ENCODE assay signal across 23 mouse cellular contexts in genomic region chr6:53859106-53859505, GRCm38 (mm10). TPM values are rescaled to one million over a fixed set of nuclear protein-coding genes. Genes with fewer than 3 reads are reported as not detected.
A peak's percentile ranks its signal among the peaks of the same experiment; 100 is the strongest.
DNase-seq lines count a peak whose midpoint lies in the region; ATAC-seq lines count a peak whose summit lies in the region.
"Had no signal": no experiment of that assay in that cellular context is flagged by ENCODE, and none has a peak within 500 bp of the region (broad histone marks: within the 10 kb centered on the region; RNA-seq: fewer than 3 reads in every experiment).

No protein-coding gene starts in this region.

- no peaks in the 10 kb centered on the region for H3K27me3 ChIP-seq in heart, embryonic 12.5 days (replicated peaks)
- H3K27me3 ChIP-seq: forebrain, embryonic 12.5 days; kidney, embryonic 15.5 days; Patski had no signal

- no peaks in the 10 kb centered on the region for H3K9me3 ChIP-seq in heart, embryonic 12.5 days (replicated peaks)
- H3K9me3 ChIP-seq: forebrain, embryonic 12.5 days; kidney, embryonic 15.5 days; limb, embryonic 10.5 days; megakaryocyte, embryonic 14.5 days had no signal

- WGBS in heart, embryonic 12.5 days = 43% methylated on average over 1 of the region's 1 CpGs

- H3K4me3 ChIP-seq in heart, embryonic 12.5 days = no peak overlapping the region
- H3K4me3 ChIP-seq: forebrain, embryonic 12.5 days; kidney, embryonic 15.5 days; left cerebral cortex, adult 2 months; limb, embryonic 10.5 days; megakaryocyte, embryonic 14.5 days had no signal

- H3K4me1 ChIP-seq in heart, embryonic 12.5 days (replicated peaks) = 0 out of 2 replicates have a peak, but pooled peaks cover 3% of the 10 kb centered on the region

- no peak overlapping the region for H3K4me2 ChIP-seq in heart, embryonic 12.5 days
- H3K4me2 ChIP-seq: forebrain, embryonic 12.5 days; hindbrain, embryonic 14.5 days; kidney, embryonic 15.5 days had no signal

- intact Hi-C loops in heart, postnatal 14 days (cut with DNase I) = no loop called here

- no peak for ATAC-seq in heart, embryonic 12.5 days (ENCODE audit: insufficient number of reproducible peaks, low FRiP score)
- ATAC-seq: intestine, embryonic 16.5 days; liver, postnatal 0 days; midbrain, embryonic 16.5 days; Patski had no signal

- H3K9ac ChIP-seq in heart, embryonic 12.5 days = no peak overlapping the region
- H3K9ac ChIP-seq: forebrain, embryonic 12.5 days; hindbrain, embryonic 14.5 days; kidney, embryonic 15.5 days; liver, postnatal 0 days had no signal

- DNase-seq in heart, adult 11 months = peak; percentile 95
- DNase-seq in kidney, postnatal 36 days = peak; percentile 8 to 16
- no peak for DNase-seq in kidney, postnatal 4 days
- peak; percentile 6 for DNase-seq in NIH3T3 (ENCODE audit: low read depth)
- peak; percentile 16 to 30 for DNase-seq in heart, postnatal 14 days
- no peak for DNase-seq in cerebellum, adult 11 months
- DNase-seq: adrenal gland, postnatal 10 days; cerebellum, adult 11-12 months; cerebellum, postnatal 14 days; layer of hippocampus, adult 9-11 months; liver, postnatal 0 days; right cerebral cortex, postnatal 14 days had no signal

- H3K36me3 ChIP-seq in heart, embryonic 12.5 days = no peaks in the 10 kb centered on the region
- H3K36me3 ChIP-seq: forebrain, embryonic 12.5 days; kidney, embryonic 15.5 days; limb, embryonic 10.5 days had no signal

- no peak overlapping the region for H3K27ac ChIP-seq in heart, embryonic 12.5 days (ENCODE audit: poor library complexity, severe bottlenecking)
- H3K27ac ChIP-seq: forebrain, embryonic 12.5 days; hindbrain, embryonic 14.5 days; kidney, embryonic 15.5 days; left cerebral cortex, adult 2 months; limb, embryonic 10.5 days had no signal

RNA-seq across cellular contexts. Expression of gene Tril, which starts 38.5 kb away (rescaled TPM):
- 8.3 and 10.5 TPM in 2 replicates for polyA plus RNA-seq in heart, embryonic 12.5 days (2016; fragmentation: Nextera tagmentation; extraction: Ambion mirVana)
- total RNA-seq in heart, postnatal 14 days (2021) = 1 to 10 TPM; 9.3 to 9.9 TPM
- total RNA-seq: neutrophil, adult 5-6 weeks had no signal

Comparison
In these comparisons a context has a peak if more than half of its experiments do, and no peak if none do; other contexts are left out.
1. DNase-seq: peak in heart, adult 11 months (single experiment), kidney, postnatal 36 days (2 of 2), NIH3T3 (single experiment) and heart, postnatal 14 days (2 of 2); none in kidney, postnatal 4 days (0 of 2) and cerebellum, adult 11 months (single experiment).